Mouse (Mus musculus): ENCODE results near the gene Mfsd12.
A peak's percentile ranks its signal among the peaks of the same experiment; 100 is the strongest.

The Mfsd12 gene

DNA sequence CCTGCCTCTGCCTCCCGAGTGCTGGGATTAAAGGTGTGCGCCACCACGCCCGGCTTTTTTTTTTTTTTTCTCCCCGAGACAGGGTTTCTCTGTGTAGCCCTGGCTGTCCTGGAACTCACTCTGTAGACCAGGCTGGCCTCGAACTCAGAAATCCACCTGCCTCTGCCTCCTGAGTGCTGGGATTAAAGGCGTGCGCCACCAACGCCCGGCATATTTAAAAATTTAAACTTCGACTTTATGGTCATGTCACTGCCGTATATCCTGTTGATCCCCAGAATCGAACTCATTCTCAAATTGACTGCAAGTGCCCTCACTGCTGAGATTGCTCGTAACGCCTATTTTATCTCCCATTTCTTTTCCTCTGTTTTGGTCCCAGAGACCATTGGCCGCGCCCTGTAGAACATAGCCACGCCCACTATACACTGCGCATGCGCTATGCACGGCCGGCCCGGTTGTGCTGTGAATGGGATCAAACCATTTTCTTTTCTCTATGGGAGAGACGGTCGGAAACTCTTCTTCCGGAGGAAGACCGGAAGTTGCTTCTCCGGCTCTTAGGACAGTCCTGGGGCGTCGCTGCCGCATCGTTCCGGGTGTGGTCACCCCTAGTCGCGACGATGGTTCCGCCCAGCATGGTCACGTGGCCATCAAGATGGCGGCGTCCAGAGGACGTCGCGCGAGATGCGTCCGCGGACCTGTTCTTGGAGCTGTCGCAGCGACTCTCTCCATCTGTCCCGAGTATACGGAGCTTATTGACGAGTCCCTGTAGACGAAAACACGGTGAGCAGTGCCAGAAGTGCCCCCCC, 26.7 kb downstream of the Mfsd12 start, which contains the start of the genes Dohh and Gm48551:
Gene Dohh (plus strand): TSS at position 627 of the 803 bp plus-strand sequence.
Gene Gm48551 (plus strand): TSS at position 665 of the 803 bp plus-strand sequence.
- DNase-seq (ENCODE audit: low read depth), result peak; percentile 100

GRCm38 (mm10) chr10:81384605-81384982, 27.3 kb downstream of the Mfsd12 start:
- peak; percentile 78 for DNase-seq (ENCODE audit: low read depth)

GRCm38 (mm10) chr10:81385603-81386306, 28.5 kb downstream of the Mfsd12 start:
- DNase-seq (ENCODE audit: low read depth), result no peak

GRCm38 (mm10) chr10:81387716-81388115, 30.4 kb downstream of the Mfsd12 start:
- no peak for DNase-seq (ENCODE audit: low read depth)

GRCm38 (mm10) chr10:81388505-81389055, 31.3 kb downstream of the Mfsd12 start, which contains the start of gene Gm48552:
Gene Gm48552, plus strand, starts transcription at chr10:81389005.
- no peak for DNase-seq (ENCODE audit: low read depth)

DNA sequence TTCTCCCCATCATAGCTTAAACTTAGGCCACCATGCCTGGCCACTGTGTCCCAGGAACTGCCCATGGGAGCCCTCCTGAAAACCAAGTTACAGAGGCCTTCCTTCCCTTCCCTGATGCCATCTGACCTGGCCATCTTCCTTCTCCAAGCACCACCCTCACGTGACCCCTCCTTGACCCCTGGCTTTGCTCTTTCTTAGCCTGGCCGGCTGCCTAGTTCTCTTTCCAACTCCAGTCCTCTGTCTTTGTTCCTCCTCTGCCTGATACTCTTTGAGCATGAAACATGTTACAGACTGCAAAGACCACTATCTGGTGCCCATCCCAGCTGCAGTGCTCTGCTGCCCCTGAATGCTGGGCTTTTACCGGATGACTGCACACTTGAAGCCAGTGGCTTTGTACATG, 32.1 kb downstream of the Mfsd12 start:
- DNase-seq (ENCODE audit: low read depth), result peak; percentile 48

DNA sequence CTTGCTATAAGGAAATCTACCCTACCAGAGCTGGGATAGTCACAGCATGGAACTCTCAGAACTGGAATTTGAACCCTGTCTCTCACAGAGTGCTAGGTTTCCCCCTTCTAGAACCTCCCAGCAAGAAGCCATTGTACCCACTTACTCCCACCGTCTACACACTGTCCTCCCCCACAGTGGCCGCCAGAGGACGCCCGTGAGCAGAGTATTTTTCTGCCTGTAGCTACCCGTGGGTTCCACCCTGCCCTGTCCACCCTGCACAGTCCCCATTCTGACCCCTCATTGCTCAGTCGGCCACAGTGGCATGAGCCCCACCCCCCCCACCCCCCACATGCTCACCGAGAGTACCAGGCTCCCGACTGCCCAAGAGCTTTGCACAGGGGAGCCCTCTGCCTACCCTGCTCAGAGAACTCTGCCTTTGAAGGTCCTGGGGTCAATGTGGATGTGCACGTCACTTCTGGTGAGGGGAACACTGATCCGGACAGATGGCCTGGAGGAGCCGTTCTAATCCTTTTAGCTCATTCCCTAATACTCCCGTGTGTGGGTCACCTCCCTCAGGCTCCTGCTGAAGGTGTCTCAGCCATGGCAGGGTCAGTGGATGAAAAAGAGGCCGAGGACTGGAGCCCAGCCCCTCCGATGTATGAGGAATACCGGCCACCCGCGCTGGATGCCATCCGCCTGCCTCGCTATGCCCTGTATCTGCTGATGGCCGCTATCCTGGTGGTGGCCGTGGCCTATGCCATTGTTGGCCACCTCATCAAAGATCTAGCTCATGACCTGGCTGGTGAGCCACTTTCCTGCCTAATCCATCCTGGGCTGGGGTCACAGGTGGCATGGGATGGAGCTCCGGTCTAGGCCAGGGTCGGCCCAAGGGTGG, 32.7 kb downstream of the Mfsd12 start:
- DNase-seq (ENCODE audit: low read depth), result peak; percentile 83

GRCm38 (mm10) chr10:81390678-81390965, 33.3 kb downstream of the Mfsd12 start:
- no peak for DNase-seq (ENCODE audit: low read depth)

DNA sequence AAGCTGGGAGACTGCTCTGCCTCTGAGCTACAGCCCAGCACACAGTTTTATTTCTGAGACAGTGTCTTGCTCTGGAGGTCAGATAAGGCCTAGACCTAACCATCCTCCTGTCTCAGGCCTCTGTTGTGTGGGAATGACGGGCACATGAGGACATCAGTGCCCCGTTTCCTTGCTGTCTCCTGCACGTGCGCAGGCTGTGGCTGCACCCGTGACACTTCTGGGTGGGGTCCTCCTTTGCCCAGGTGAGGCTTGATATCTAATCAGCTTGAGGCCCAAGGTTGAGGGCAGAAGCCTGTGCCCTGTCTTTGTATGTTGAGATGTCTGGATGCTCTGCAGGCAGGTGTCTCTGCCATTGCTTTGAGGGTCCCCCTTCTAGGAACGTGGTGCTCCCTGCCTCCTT, 35.0 kb downstream of the Mfsd12 start:
- no peak for DNase-seq (ENCODE audit: low read depth)

GRCm38 (mm10) chr10:81392781-81393185, 35.5 kb downstream of the Mfsd12 start, which contains the start of gene Smim24:
Gene Smim24, plus strand, starts transcription at chr10:81393051.
- DNase-seq (ENCODE audit: low read depth), result no peak

- DNase-seq (ENCODE audit: low read depth), result no peak
These were observed 36.3 kb downstream of the Mfsd12 start for GRCm38 (mm10) chr10:81393456-81394063.

DNA sequence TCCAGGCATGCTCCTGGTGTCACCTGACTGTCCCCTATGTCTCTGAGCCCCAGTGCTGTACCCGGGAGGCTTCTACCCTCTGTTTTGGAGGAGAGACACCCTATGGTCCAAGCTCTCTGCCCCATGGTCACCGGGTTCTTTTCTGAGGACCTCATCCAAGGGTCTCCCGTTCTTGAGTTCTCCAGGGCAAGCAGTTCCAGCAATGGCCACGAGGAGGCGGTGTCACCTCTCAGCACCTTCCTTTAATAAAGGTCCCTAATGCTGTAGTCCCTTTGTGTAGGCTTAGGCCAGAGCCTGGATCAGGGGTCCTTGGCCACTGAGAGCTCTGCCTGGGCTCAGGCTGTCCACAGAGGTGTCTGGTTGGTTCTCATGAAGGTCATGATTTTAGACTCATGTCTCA, 37.8 kb downstream of the Mfsd12 start:
- DNase-seq (ENCODE audit: low read depth), result peak; percentile 82

GRCm38 (mm10) chr10:81395865-81396264, 38.6 kb downstream of the Mfsd12 start:
- DNase-seq (ENCODE audit: low read depth), result no peak

DNA sequence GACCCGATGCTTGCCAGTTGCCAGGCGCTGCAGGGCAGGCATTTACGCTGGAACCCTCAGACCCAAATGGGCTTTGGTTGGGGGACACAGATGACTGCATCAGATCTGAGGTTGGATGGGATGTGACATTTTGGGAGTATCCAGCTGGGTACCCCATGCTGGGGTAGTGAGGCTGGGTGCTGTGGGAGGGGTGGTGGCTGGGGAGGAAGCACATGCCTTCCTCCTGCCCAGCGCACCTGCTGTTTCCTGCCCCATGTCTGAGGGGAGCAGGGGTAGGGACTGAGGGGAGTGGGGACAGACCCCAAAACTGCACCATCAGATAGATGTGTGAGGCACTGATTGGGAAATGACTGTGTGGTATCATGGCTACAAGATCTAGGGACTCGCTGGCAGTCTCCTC, 39.5 kb downstream of the Mfsd12 start:
- no peak for DNase-seq (ENCODE audit: low read depth)

- DNase-seq (ENCODE audit: low read depth), result no peak
These were observed 42.0 kb downstream of the Mfsd12 start for GRCm38 (mm10) chr10:81399296-81399695.

- DNase-seq (ENCODE audit: low read depth), result no peak
These were observed 42.6 kb downstream of the Mfsd12 start for GRCm38 (mm10) chr10:81399798-81400308.

- DNase-seq (ENCODE audit: low read depth), result no peak
These were observed 43.3 kb downstream of the Mfsd12 start for GRCm38 (mm10) chr10:81400371-81401204.

- no peak for DNase-seq (ENCODE audit: low read depth)
These were observed 43.9 kb downstream of the Mfsd12 start for GRCm38 (mm10) chr10:81401205-81401520.

DNA sequence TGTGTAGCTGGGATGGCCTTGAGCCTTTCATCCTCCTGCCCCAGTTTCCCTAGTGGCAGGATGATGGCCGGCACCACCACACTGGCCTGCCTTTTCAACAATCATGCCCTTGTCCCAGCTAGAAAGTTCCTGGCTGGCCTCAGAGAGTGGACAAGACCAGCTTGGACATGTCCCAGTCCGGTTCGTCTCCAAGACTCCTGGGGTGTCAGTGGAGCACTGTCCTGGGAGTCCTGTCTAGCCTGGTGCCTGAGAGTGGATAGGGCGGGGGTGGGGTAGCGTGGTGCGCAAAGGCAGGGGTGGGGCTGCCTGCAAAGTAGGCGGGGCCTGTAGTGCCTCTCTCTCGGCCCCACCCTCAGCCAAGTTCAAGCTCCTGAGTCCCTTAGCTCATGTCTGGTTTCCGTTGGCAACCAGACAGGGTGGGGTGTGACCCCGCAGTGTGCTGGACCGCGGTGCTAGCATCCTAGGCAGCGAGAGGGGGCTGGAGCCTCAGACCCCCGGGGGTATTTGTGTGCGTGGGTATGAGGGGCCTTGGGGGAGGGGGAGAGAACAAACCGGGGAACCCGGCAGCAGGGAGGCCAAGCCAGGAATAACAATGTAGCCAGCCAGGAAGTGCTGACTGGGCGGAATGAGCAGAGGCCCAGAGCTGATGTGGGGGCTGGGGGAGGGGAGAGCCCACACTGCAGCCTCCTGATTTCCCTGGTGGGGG, 44.4 kb downstream of the Mfsd12 start:
- peak; percentile 74 for DNase-seq (ENCODE audit: low read depth)

DNA sequence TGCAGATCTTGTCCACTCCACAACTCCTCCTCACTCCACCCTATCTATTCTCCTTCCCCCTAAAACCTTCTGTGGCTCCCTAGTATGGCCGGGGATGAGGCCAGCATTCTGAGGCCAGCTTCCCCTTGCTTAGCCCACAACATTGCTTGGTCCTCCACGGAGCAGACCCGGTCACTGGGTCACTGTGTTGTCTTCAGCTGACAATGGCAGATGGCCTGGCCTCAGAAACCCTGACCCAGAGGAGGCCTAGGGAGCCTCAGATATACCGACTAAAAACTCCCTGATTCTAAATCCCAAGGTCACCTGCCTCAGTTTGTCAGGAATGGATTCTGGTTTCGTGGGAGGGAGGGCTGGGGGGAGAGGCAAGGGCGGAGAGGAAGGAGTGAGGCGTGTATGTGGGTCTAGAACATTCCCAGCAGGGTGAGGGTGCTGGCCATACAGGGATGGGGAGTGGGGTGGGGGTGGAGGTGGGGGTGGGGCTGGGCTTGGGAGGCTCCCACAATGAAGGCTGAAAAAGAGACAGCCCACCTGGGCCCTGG, 45.0 kb downstream of the Mfsd12 start:
- no peak for DNase-seq (ENCODE audit: low read depth)

Data from NIH3T3 (cell line).